In genomic region chr16:94568335-94569228, GRCm38 (mm10) we compare ENCODE assay signal across 8 mouse cellular contexts. TPM values are rescaled to one million over a fixed set of nuclear protein-coding genes. Genes with fewer than 3 reads are reported as not detected.
DNase-seq lines count a peak whose midpoint lies in the region; ATAC-seq and TF ChIP-seq lines count a peak whose summit lies in the region.

No protein-coding gene starts in this region.

- peak overlapping the region; percentile 57 for H3K4me3 ChIP-seq in heart, adult 2 months
- peak overlapping the region; percentile 65 for H3K4me3 ChIP-seq in forebrain, embryonic 16.5 days (replicated peaks; ENCODE audit: low read length)
- H3K4me3 ChIP-seq in kidney, embryonic 16.5 days (ENCODE audit: low read length): peak overlapping the region; percentile 100

- TF ChIP-seq POLR2A in heart, adult 2 months (IDR thresholded peaks at IDR 0.05; ENCODE audit: insufficient read depth, low read depth, low read length): 0 out of 2 replicates have a peak, but pooled peaks have one; percentile 44

- peak; percentile 33; the same call in 1 of the 2 replicates for ATAC-seq in forebrain, embryonic 16.5 days
- ATAC-seq in kidney, embryonic 16.5 days (ENCODE audit: low FRiP score, low TSS enrichment): peak; percentile 92

- no peak for TF ChIP-seq EP300 in heart, adult 2 months (IDR thresholded peaks at IDR 0.05; ENCODE audit: insufficient read depth, low read depth, low read length)

- H3K9me3 ChIP-seq in forebrain, embryonic 16.5 days (ENCODE audit: control insufficient read depth, low read length): no peaks in the 10 kb centered on the region
- H3K9me3 ChIP-seq in kidney, embryonic 16.5 days (ENCODE audit: low read length): no peaks in the 10 kb centered on the region

- H3K4me2 ChIP-seq in forebrain, embryonic 16.5 days (ENCODE audit: low read length): peak overlapping the region; percentile 52
- peak overlapping the region; percentile 62 for H3K4me2 ChIP-seq in kidney, embryonic 16.5 days (replicated peaks; ENCODE audit: low read depth, low read length)

- H3K79me2 ChIP-seq in heart, adult 2 months (replicated peaks; ENCODE audit: control insufficient read depth, insufficient read depth, low read length): peaks cover 2% of the 10 kb centered on the region; the same call in 1 of the 2 replicates

- no peaks in the 10 kb centered on the region for H3K27me3 ChIP-seq in heart, adult 2 months (ENCODE audit: control insufficient read depth, insufficient read depth, low read length)
- H3K27me3 ChIP-seq in forebrain, embryonic 16.5 days (replicated peaks; ENCODE audit: control insufficient read depth, insufficient read depth, low read length): no peaks in the 10 kb centered on the region
- H3K27me3 ChIP-seq in kidney, embryonic 16.5 days (ENCODE audit: insufficient read depth, low read length): no peaks in the 10 kb centered on the region

- peaks cover 12% of the 10 kb centered on the region for H3K36me3 ChIP-seq in heart, adult 2 months (ENCODE audit: control insufficient read depth, insufficient read depth, low read length)
- no peaks in the 10 kb centered on the region for H3K36me3 ChIP-seq in forebrain, embryonic 16.5 days (ENCODE audit: control insufficient read depth, insufficient read depth)
- no peaks in the 10 kb centered on the region for H3K36me3 ChIP-seq in kidney, embryonic 16.5 days (ENCODE audit: insufficient read depth, low read length)

- TF ChIP-seq CTCF in heart, adult 2 months (IDR thresholded peaks at IDR 0.05): no peak

- WGBS in heart, adult 2 months: 1% methylated on average over 51 of the region's 53 CpGs
- WGBS in forebrain, embryonic 16.5 days: 1% methylated on average over 51 of the region's 53 CpGs
- 2% methylated on average over 50 of the region's 53 CpGs for WGBS in kidney, embryonic 16.5 days

- no peak for DNase-seq in heart, adult 2 months
- DNase-seq in heart, postnatal 14 days: no peak
- peak; percentile 76 for DNase-seq in 416B (ENCODE audit: low read depth)
- DNase-seq in brain, embryonic 18.5 days (ENCODE audit: low read depth, low spot score): peak; percentile 24
- peak; percentile 85 for DNase-seq in mesoderm, embryonic 11.5 days (ENCODE audit: low read depth, low spot score)
- no peak for DNase-seq in thymus, postnatal 10 days (ENCODE audit: low spot score in 2 of 2)

- peak overlapping the region; percentile 99 for H3K27ac ChIP-seq in heart, adult 2 months
- H3K27ac ChIP-seq in forebrain, embryonic 16.5 days (ENCODE audit: low read length): peak overlapping the region; percentile 100
- H3K27ac ChIP-seq in kidney, embryonic 16.5 days (ENCODE audit: low read length): peak overlapping the region; percentile 99

- H3K4me1 ChIP-seq in heart, adult 2 months (ENCODE audit: control insufficient read depth, insufficient read depth, low read length): peaks cover 12% of the 10 kb centered on the region
- peaks cover 22% of the 10 kb centered on the region for H3K4me1 ChIP-seq in forebrain, embryonic 16.5 days (replicated peaks; ENCODE audit: control insufficient read depth, insufficient read depth, low read length)
- H3K4me1 ChIP-seq in kidney, embryonic 16.5 days (ENCODE audit: insufficient read depth, low read length): peaks cover 28% of the 10 kb centered on the region

- intact Hi-C loops in heart, adult 2 months (cut with DNase I): loop anchor here (1.0 to 5.0 kb wide), 4 partner anchors 42 to 197 kb away; partner anchors contain the start of genes Pigp and Vps26c
- intact Hi-C loops in heart, postnatal 14 days (cut with DNase I): loop anchor here (1.0 to 5.0 kb wide), 3 partner anchors 42 to 144 kb away; partner anchors contain the start of gene Vps26c

- H3K9ac ChIP-seq in heart, adult 2 months (ENCODE audit: low read depth, low read length): peak overlapping the region; percentile 97
- H3K9ac ChIP-seq in forebrain, embryonic 16.5 days (replicated peaks; ENCODE audit: low read depth, low read length): peak overlapping the region; percentile 75
- H3K9ac ChIP-seq in kidney, embryonic 16.5 days (replicated peaks; ENCODE audit: low read length): peak overlapping the region; percentile 90

RNA-seq across cellular contexts. Expression of gene Dyrk1a, which starts 1.2 kb away (rescaled TPM):
- total RNA-seq in heart, adult 2 months (2021): 10 to 100 TPM; 74.0 to 80.5 TPM
- 28.2 and 44.8 TPM in 2 replicates for polyA plus RNA-seq in heart, adult 2 months (2012; rRNA removed)
- 10 to 100 TPM; 68.6 to 69.6 TPM for total RNA-seq in heart, postnatal 14 days (2021)
- 12.8 TPM in 2 replicates for polyA plus RNA-seq in forebrain, embryonic 16.5 days (2015; fragmentation: Nextera tagmentation; extraction: Ambion mirVana)
- 8.3 and 10.3 TPM in 2 replicates for polyA plus RNA-seq in kidney, embryonic 16.5 days (2015; fragmentation: Nextera tagmentation; extraction: Ambion mirVana)

RNA-seq across cellular contexts. Expression of gene Vps26c, which starts 42.0 kb away (rescaled TPM):
- 10 to 100 TPM; 21.8 to 22.1 TPM for total RNA-seq in heart, adult 2 months (2021)
- polyA plus RNA-seq in heart, adult 2 months (2012; rRNA removed): 25.7 and 42.8 TPM in 2 replicates
- 10 to 100 TPM; 26.7 to 27.8 TPM for total RNA-seq in heart, postnatal 14 days (2021)
- 85.1 and 89.6 TPM in 2 replicates for polyA plus RNA-seq in forebrain, embryonic 16.5 days (2015; fragmentation: Nextera tagmentation; extraction: Ambion mirVana)
- polyA plus RNA-seq in kidney, embryonic 16.5 days (2015; fragmentation: Nextera tagmentation; extraction: Ambion mirVana): 59.3 and 63.2 TPM in 2 replicates

Comparison
In these comparisons a context has a peak if more than half of its experiments do, and no peak if none do; other contexts are left out.
1. DNase-seq: peak in 416B (single experiment), brain, embryonic 18.5 days (single experiment) and mesoderm, embryonic 11.5 days (single experiment); none in heart, adult 2 months (0 of 2), heart, postnatal 14 days (0 of 2) and thymus, postnatal 10 days (0 of 2).
2. Peak in every context shown above with its lines, with median percentiles within 50 percentile points of each other: H3K27ac ChIP-seq, H3K4me3 ChIP-seq and H3K9ac ChIP-seq.